Mouse (Mus musculus): Measurements from ENCODE around the gene Zfp971. TPM values are rescaled to one million over a fixed set of nuclear protein-coding genes. Genes with fewer than 3 reads are reported as not detected.
"Not testable (repeated sequence)": the region's sequence is repeated elsewhere in the genome, so short reads cannot be mapped to it uniquely, and the experiment has no call there.

Gene Zfp971
- 9.2 and 9.8 TPM in 2 replicates for polyA plus RNA-seq (2015; fragmentation: Nextera tagmentation; extraction: Ambion mirVana)

DNA sequence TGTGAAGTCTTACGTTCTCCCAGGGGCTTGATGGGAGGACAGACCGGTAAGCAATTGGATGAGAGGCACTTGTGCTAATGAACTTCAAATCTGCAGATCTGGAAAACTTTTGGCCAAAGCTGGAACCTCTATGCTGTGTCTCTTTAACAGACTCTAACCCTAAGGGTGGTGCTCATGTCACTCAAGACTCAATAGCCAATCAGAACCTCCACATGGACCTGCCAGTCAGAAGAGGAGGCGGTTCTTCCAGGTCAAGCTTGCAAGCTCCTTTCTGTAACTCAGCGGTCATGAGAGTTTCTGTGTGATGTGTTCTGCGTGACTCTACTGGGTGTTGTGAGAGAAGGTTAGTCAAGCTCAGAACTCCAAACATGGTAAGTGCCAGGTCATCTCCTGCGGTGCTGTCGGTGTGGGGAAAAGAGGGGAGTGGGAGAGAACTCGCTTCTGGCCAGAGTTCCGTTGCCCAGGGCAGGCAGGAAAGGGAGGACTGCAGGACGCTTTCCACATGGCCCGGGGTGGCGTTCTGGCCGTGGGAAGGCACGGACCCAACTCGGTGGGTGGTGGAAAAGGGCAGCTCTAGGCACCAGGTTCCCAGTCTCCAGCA is at the start of gene Zfp971:
TSS of gene Zfp971 (plus strand) at position 274 of the 601 bp plus-strand sequence.
- WGBS: under 1% methylated on average over 12 of the region's 15 CpGs
- H3K27ac ChIP-seq (ENCODE audit: low read length); H3K9me3 ChIP-seq (replicated peaks; ENCODE audit: control insufficient read depth, low read length, poor library complexity, severe bottlenecking); H3K4me1 ChIP-seq (ENCODE audit: control insufficient read depth, insufficient read depth, low read length); H3K27me3 ChIP-seq (ENCODE audit: control insufficient read depth, insufficient read depth, low read depth, low read length); H3K36me3 ChIP-seq (ENCODE audit: control insufficient read depth, insufficient read depth, low read length); ATAC-seq: not testable (repeated sequence)
- H3K4me2 ChIP-seq (ENCODE audit: low read length): peak within 1 kb of the TSS; percentile 53
- H3K9ac ChIP-seq (ENCODE audit: low read depth, low read length): peak within 1 kb of the TSS; percentile 64
- H3K4me3 ChIP-seq (ENCODE audit: low read depth, low read length): peak within 1 kb of the TSS; percentile 58

DNA sequence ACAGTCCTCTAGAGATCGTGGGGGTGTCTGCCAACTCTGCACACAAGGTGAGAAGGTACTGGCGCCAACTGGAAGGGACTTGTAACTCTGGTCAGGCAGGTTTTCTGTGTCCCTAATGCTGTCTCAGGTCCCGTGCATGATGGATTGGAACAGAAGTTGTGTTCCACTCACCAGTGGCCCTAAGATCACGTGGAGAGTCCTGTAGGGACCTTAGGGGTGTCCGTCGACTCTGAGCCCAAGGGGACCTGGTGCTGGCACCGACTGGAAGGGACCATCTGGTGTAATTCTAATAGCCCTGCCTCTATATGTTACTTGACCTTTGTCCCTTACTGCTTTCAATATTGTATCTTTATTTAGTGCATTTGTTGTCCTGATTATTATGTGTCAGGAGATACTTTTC is 48.3 kb upstream of the Zfp971 start:
- not testable (repeated sequence) for H3K4me2 ChIP-seq (ENCODE audit: low read length); H3K27ac ChIP-seq (ENCODE audit: low read length); H3K36me3 ChIP-seq (ENCODE audit: control insufficient read depth, insufficient read depth, low read length); H3K9me3 ChIP-seq (replicated peaks; ENCODE audit: control insufficient read depth, low read length, poor library complexity, severe bottlenecking); H3K9ac ChIP-seq (ENCODE audit: low read depth, low read length); H3K27me3 ChIP-seq (ENCODE audit: control insufficient read depth, insufficient read depth, low read depth, low read length); H3K4me1 ChIP-seq (ENCODE audit: control insufficient read depth, insufficient read depth, low read length); ATAC-seq; H3K4me3 ChIP-seq (ENCODE audit: low read depth, low read length)
- WGBS: 90% methylated on average over 6 of the region's 7 CpGs

- H3K4me3 ChIP-seq (ENCODE audit: low read depth, low read length); H3K36me3 ChIP-seq (ENCODE audit: control insufficient read depth, insufficient read depth, low read length); ATAC-seq; H3K4me2 ChIP-seq (ENCODE audit: low read length); H3K9ac ChIP-seq (ENCODE audit: low read depth, low read length); H3K9me3 ChIP-seq (replicated peaks; ENCODE audit: control insufficient read depth, low read length, poor library complexity, severe bottlenecking); H3K27me3 ChIP-seq (ENCODE audit: control insufficient read depth, insufficient read depth, low read depth, low read length); H3K4me1 ChIP-seq (ENCODE audit: control insufficient read depth, insufficient read depth, low read length); H3K27ac ChIP-seq (ENCODE audit: low read length): not testable (repeated sequence)
- 88% methylated on average over 3 of the region's 3 CpGs for WGBS
These were observed 3.6 kb upstream of the Zfp971 start for GRCm38 (mm10) chr2:178019486-178019885.

DNA sequence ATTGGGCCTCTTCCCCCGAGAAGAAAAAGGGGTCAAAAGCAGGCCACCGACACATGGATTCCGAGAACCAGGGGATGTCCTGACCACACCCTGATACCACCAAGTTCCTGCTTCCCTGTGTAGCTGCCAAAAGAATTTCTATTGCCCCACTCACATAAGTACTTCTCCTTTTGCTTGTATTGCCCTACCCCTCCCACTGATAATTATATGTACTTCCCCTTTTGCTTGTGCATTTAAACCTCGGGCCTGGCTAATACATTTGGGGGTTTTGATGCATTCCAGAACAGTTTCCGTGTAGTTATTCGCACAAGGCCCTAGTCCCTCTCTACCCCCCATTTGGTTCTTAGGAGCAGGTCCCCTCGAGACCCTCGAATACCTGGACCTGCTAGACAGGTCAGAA is 2.3 kb upstream of the Zfp971 start:
- not testable (repeated sequence) for H3K27me3 ChIP-seq (ENCODE audit: control insufficient read depth, insufficient read depth, low read depth, low read length); H3K36me3 ChIP-seq (ENCODE audit: control insufficient read depth, insufficient read depth, low read length); ATAC-seq; H3K27ac ChIP-seq (ENCODE audit: low read length); H3K4me3 ChIP-seq (ENCODE audit: low read depth, low read length); H3K4me2 ChIP-seq (ENCODE audit: low read length); H3K9ac ChIP-seq (ENCODE audit: low read depth, low read length); H3K9me3 ChIP-seq (replicated peaks; ENCODE audit: control insufficient read depth, low read length, poor library complexity, severe bottlenecking); H3K4me1 ChIP-seq (ENCODE audit: control insufficient read depth, insufficient read depth, low read length)
- 92% methylated on average over 8 of the region's 8 CpGs for WGBS

DNA sequence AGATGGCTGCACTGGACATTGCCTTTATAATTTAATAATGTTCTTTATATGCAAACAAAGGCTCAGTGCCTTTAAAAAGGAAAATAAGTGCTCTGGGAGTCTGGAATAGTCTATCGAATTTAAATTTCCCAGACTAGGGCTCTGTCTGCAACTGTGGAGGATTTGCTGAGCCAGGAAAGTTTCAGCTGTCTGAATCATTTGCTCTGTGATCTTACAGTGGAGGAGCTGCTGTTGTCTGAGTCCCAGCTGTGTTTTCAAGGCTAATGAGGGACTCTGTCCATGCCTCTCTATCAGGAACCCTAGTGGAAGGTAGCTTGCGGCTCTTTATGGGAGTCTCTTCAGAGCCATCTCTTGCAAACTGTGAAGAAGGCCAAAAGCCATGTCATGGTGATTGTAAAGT is 777 bp downstream of the Zfp971 start:
- not testable (repeated sequence) for H3K27ac ChIP-seq (ENCODE audit: low read length); H3K9me3 ChIP-seq (replicated peaks; ENCODE audit: control insufficient read depth, low read length, poor library complexity, severe bottlenecking); H3K4me1 ChIP-seq (ENCODE audit: control insufficient read depth, insufficient read depth, low read length); H3K36me3 ChIP-seq (ENCODE audit: control insufficient read depth, insufficient read depth, low read length); ATAC-seq; H3K27me3 ChIP-seq (ENCODE audit: control insufficient read depth, insufficient read depth, low read depth, low read length)
- Histone ChIP-seq H3K4me2 (ENCODE audit: low read length) (peak overlapping the region; percentile 53), H3K9ac (ENCODE audit: low read depth, low read length) (peak overlapping the region; percentile 64; the same call in 1 of the 2 replicates), H3K4me3 (ENCODE audit: low read depth, low read length) (peak overlapping the region; percentile 58)
- 19% methylated on average over 2 of the region's 2 CpGs for WGBS

DNA sequence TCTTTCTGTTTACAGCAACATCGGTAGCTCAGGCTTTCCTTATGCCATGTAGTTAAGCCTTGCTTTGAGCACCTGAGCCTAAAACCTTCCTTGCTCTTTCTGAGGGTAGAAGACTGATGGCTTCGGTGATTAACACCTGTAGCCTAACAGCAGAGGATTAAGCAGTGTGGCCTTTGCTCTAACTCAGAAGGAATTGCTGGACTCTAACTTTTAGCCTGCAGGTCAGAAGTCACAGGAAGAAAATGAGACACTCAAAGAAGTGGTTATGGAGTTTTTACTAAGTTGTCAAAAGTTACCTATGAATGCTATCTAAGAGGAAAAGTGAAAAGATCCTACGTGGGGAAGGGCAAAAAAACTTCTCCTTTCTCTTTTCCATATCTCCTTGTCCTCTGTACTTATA is 4.5 kb downstream of the Zfp971 start:
- H3K4me2 ChIP-seq (ENCODE audit: low read length); H3K27ac ChIP-seq (ENCODE audit: low read length); H3K9ac ChIP-seq (ENCODE audit: low read depth, low read length); H3K9me3 ChIP-seq (replicated peaks; ENCODE audit: control insufficient read depth, low read length, poor library complexity, severe bottlenecking); H3K4me1 ChIP-seq (ENCODE audit: control insufficient read depth, insufficient read depth, low read length); H3K36me3 ChIP-seq (ENCODE audit: control insufficient read depth, insufficient read depth, low read length); H3K4me3 ChIP-seq (ENCODE audit: low read depth, low read length); ATAC-seq; H3K27me3 ChIP-seq (ENCODE audit: control insufficient read depth, insufficient read depth, low read depth, low read length): not testable (repeated sequence)
- 94% methylated on average over 2 of the region's 3 CpGs for WGBS

- Histone ChIP-seq H3K4me1 (ENCODE audit: control insufficient read depth, insufficient read depth, low read length) (no peaks in the 10 kb centered on the region), H3K27me3 (ENCODE audit: control insufficient read depth, insufficient read depth, low read depth, low read length) (no peaks in the 10 kb centered on the region), H3K4me3 (ENCODE audit: low read depth, low read length) (no peak overlapping the region), H3K9ac (ENCODE audit: low read depth, low read length) (no peak overlapping the region), H3K27ac (ENCODE audit: low read length) (no peak overlapping the region), H3K4me2 (ENCODE audit: low read length) (no peak overlapping the region), H3K9me3 (replicated peaks; ENCODE audit: control insufficient read depth, low read length, poor library complexity, severe bottlenecking) (no peaks in the 10 kb centered on the region), H3K36me3 (ENCODE audit: control insufficient read depth, insufficient read depth, low read length) (peaks cover 3% of the 10 kb centered on the region; the same call in 1 of the 2 replicates)
- 14% methylated on average over 1 of the region's 1 CpGs for WGBS
- no peak for ATAC-seq
These were observed 35.1 kb downstream of the Zfp971 start for GRCm38 (mm10) chr2:178058195-178058594.

DNA sequence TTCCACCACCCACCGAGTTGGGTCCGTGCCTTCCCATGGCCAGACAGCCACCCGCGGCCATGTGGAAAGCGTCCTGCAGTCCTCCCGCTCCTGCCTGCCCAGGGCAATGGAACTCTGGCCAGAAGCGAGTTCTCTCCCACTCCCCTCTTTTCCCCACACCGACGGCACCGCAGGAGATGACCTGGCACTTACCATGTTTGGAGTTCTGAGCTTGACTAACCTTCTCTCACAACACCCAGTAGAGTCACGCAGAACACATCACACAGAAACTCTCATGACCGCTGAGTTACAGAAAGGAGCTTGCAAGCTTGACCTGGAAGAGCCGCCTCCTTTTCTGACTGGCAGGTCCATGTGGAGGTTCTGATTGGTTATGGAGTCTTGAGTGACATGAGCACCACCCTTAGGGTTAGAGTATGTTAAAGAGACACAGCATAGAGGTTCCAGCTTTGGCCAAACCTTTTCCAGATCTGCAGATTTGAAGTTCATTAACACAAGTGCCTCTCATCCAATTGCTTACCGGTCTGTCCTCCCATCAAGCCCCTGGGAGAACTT is 55.2 kb downstream of the Zfp971 start, which contains the start of gene Zfp931:
TSS of gene Zfp931 (minus strand) at position 311 of the 552 bp plus-strand sequence.
- not testable (repeated sequence) for ATAC-seq; H3K36me3 ChIP-seq (ENCODE audit: control insufficient read depth, insufficient read depth, low read length); H3K9ac ChIP-seq (ENCODE audit: low read depth, low read length); H3K4me1 ChIP-seq (ENCODE audit: control insufficient read depth, insufficient read depth, low read length); H3K27me3 ChIP-seq (ENCODE audit: control insufficient read depth, insufficient read depth, low read depth, low read length); H3K27ac ChIP-seq (ENCODE audit: low read length); H3K9me3 ChIP-seq (replicated peaks; ENCODE audit: control insufficient read depth, low read length, poor library complexity, severe bottlenecking)
- Histone ChIP-seq H3K4me2 (ENCODE audit: low read length) (peak within 1 kb of the TSS; percentile 50), H3K4me3 (ENCODE audit: low read depth, low read length) (peak within 1 kb of the TSS; percentile 42)
- 0% methylated on average over 2 of the region's 14 CpGs for WGBS
